Mouse (Mus musculus): ENCODE measurements around the gene Slc35e3.
"Not testable (repeated sequence)": the region's sequence is repeated elsewhere in the genome, so short reads cannot be mapped to it uniquely, and the experiment has no call there.

Slc35e3 gene

GRCm38 (mm10) chr10:117762281-117762830 is 16.2 kb upstream of the Slc35e3 start:
- DNase-seq (ENCODE audit: inconsistent ontology term) = no peak

GRCm38 (mm10) chr10:117761551-117761950 is 15.4 kb upstream of the Slc35e3 start:
- DNase-seq (ENCODE audit: inconsistent ontology term) = no peak

- no peak for DNase-seq (ENCODE audit: inconsistent ontology term)
Measured at GRCm38 (mm10) chr10:117760831-117761335, 14.7 kb upstream of the Slc35e3 start.

GRCm38 (mm10) chr10:117759844-117760630 is 13.9 kb upstream of the Slc35e3 start:
- DNase-seq (ENCODE audit: inconsistent ontology term) = no peak

- no peak for DNase-seq (ENCODE audit: inconsistent ontology term)
Measured at GRCm38 (mm10) chr10:117758749-117759727, 12.9 kb upstream of the Slc35e3 start.

- not testable (repeated sequence) for DNase-seq (ENCODE audit: inconsistent ontology term)
Measured at GRCm38 (mm10) chr10:117758344-117758743, 12.2 kb upstream of the Slc35e3 start.

GRCm38 (mm10) chr10:117757796-117758342 is 11.7 kb upstream of the Slc35e3 start:
- DNase-seq (ENCODE audit: inconsistent ontology term) = no peak

- DNase-seq (ENCODE audit: inconsistent ontology term) = no peak
Measured at GRCm38 (mm10) chr10:117757259-117757658, 11.1 kb upstream of the Slc35e3 start.

GRCm38 (mm10) chr10:117756784-117757183 is 10.6 kb upstream of the Slc35e3 start:
- DNase-seq (ENCODE audit: inconsistent ontology term) = no peak

- no peak for DNase-seq (ENCODE audit: inconsistent ontology term)
Measured at GRCm38 (mm10) chr10:117755799-117756467, 9.8 kb upstream of the Slc35e3 start.

- DNase-seq (ENCODE audit: inconsistent ontology term) = no peak
Measured at GRCm38 (mm10) chr10:117755086-117755798, 9.1 kb upstream of the Slc35e3 start.

GRCm38 (mm10) chr10:117754609-117754940 is 8.4 kb upstream of the Slc35e3 start:
- no peak for DNase-seq (ENCODE audit: inconsistent ontology term)

GRCm38 (mm10) chr10:117753711-117754608 is 7.8 kb upstream of the Slc35e3 start:
- DNase-seq (ENCODE audit: inconsistent ontology term) = no peak

- DNase-seq (ENCODE audit: inconsistent ontology term) = no peak
Measured at GRCm38 (mm10) chr10:117752851-117753647, 6.9 kb upstream of the Slc35e3 start.

GRCm38 (mm10) chr10:117752304-117752821 is 6.2 kb upstream of the Slc35e3 start:
- DNase-seq (ENCODE audit: inconsistent ontology term) = no peak

GRCm38 (mm10) chr10:117751744-117752143 is 5.6 kb upstream of the Slc35e3 start:
- no peak for DNase-seq (ENCODE audit: inconsistent ontology term)

- DNase-seq (ENCODE audit: inconsistent ontology term) = no peak
Measured at GRCm38 (mm10) chr10:117751282-117751610, 5.1 kb upstream of the Slc35e3 start.

GRCm38 (mm10) chr10:117750529-117751281 is 4.5 kb upstream of the Slc35e3 start:
- DNase-seq (ENCODE audit: inconsistent ontology term) = no peak
